Mouse (Mus musculus) limb, embryonic 15.5 days (tissue): ENCODE results near the gene Usmg5. TPM values are rescaled to one million over a fixed set of nuclear protein-coding genes. Genes with fewer than 3 reads are reported as not detected.
"Not testable (repeated sequence)": the region's sequence is repeated elsewhere in the genome, so short reads cannot be mapped to it uniquely, and the experiment has no call there.

Source experiments
- ATAC-seq: fragments of 200-750 bp; cut with Nextera tagmentation; 2 replicates; pipeline ENCODE4 v1.8.0; 2017; ENCODE audit warnings: low read depth, moderate TSS enrichment; ENCODE audit not compliant: insufficient number of reproducible peaks, low FRiP score, low TSS enrichment
- H3K27ac ChIP-seq: fragments of 300-500 bp; sonication (generic); 2 replicates; pipeline ENCODE4 v1.5.1; 2015; ENCODE audit warnings: moderate library complexity, mild to moderate bottlenecking, inconsistent platforms
- H3K27me3 ChIP-seq: fragments of 300-500 bp; sonication (generic); 2 replicates; pipeline ENCODE4 v1.6.1; 2015; ENCODE audit warnings: inconsistent platforms
- H3K36me3 ChIP-seq: fragments of 300-500 bp; sonication (generic); 2 replicates; pipeline ENCODE4 v1.6.1; 2015; ENCODE audit warnings: inconsistent platforms
- H3K4me1 ChIP-seq: fragments of 300-500 bp; sonication (generic); 2 replicates; pipeline ENCODE4 v1.6.1; 2015; ENCODE audit warnings: inconsistent platforms
- H3K4me2 ChIP-seq: fragments of 300-500 bp; sonication (generic); 2 replicates; pipeline ENCODE4 v1.6.1; 2015; ENCODE audit warnings: mild to moderate bottlenecking, inconsistent platforms
- H3K4me3 ChIP-seq: fragments of 300-500 bp; sonication (generic); 2 replicates; pipeline ENCODE4 v1.5.1; 2015; ENCODE audit warnings: mild to moderate bottlenecking, inconsistent platforms
- H3K9ac ChIP-seq: fragments of 300-500 bp; sonication (generic); 2 replicates; pipeline ENCODE4 v1.6.1; 2015; ENCODE audit warnings: inconsistent platforms
- H3K9me3 ChIP-seq: fragments of 300-500 bp; sonication (generic); 2 replicates; pipeline ENCODE4 v1.6.1; 2016; ENCODE audit warnings: inconsistent platforms
- WGBS: fragments of 180-500 bp; shearing (Covaris S2); methylation state at CpG from one replicate; pipeline ENCODE4 v1.1.7; 2015; 5-methylcytosine and 5-hydroxymethylcytosine counted together
- polyA plus RNA-seq: library from polyadenylated mRNA; unstranded; fragments of >200 nt; fragmentation: Nextera tagmentation; extraction: Ambion mirVana; gene quantifications from 2 replicates; pipeline ENCODE4 v1.2.1, GENCODE M21; 2015

Usmg5 gene
- 996 and 1,159 TPM in 2 replicates for polyA plus RNA-seq

DNA sequence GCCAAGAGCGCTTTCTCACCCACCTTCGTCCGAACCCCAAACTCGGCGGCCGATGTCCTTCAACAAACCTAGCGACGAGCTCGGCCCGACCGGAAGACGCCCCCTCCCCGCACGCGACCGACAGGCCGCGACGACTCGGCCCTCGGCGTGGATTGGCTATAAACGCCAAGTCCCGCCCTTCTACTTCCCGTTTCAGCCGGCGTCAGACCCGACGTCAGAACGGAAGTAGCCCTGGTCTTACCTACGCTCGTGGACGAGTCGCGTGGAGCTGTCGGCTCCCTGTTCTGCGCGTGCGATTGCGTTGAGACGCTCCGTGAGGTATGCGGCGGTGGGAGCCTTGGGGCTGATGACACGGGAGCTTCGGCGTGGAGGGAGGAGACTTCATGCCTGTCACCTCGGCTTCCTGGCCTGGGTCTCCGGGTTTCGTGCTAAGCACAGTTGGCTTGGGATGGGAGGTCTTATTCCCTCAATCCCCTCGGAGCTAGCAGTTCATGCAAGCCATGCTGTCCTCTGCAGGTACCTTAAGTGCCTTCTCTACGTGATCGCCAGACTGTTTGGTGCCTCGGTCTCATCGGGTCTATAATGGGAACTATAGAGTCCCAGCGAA lies at the start of gene Usmg5, which contains the start of gene Pdcd11:
Gene Usmg5, minus strand, starts transcription at position 98 of the 607 bp plus-strand sequence.
Gene Pdcd11, plus strand, starts transcription at position 219 of the 607 bp plus-strand sequence.
- H3K4me3 ChIP-seq: peak within 1 kb of the TSS; percentile 66
- H3K9me3 ChIP-seq: no peaks in the 10 kb centered on the region
- peak; percentile 95 for ATAC-seq
- WGBS: under 1% methylated on average over 56 of the region's 56 CpGs
- no peaks in the 10 kb centered on the region for H3K27me3 ChIP-seq
- peaks cover 20% of the 10 kb centered on the region for H3K4me1 ChIP-seq
- H3K27ac ChIP-seq: peak within 1 kb of the TSS; percentile 81
- H3K9ac ChIP-seq: peak within 1 kb of the TSS; percentile 88
- peaks cover 33% of the 10 kb centered on the region for H3K36me3 ChIP-seq
- peak within 1 kb of the TSS; percentile 74 for H3K4me2 ChIP-seq

DNA sequence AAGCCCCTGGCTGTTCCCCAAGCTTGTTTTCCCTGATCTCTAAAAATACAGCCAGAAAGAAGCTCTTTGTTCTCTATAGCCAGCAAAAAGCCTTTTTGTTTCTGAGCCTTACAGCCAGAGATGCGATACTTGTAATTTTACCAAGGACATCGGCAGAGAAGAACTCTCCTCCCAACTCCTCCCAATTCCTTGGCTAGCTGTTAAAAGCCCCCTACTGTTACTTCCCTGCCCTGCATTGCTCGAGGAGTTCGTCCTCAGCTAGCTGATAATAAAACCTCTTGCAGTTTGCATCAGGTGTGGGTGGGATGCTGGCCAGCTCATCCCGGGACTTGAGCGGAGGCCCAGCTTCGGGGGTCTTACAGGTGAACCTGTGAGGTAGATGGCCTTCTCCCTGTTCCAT lies 49.2 kb upstream of the Usmg5 start:
- not testable (repeated sequence) for H3K4me2 ChIP-seq, H3K9me3 ChIP-seq, H3K4me3 ChIP-seq, H3K27ac ChIP-seq, H3K9ac ChIP-seq, H3K27me3 ChIP-seq, ATAC-seq
- WGBS: 17% methylated on average over 7 of the region's 7 CpGs
- Histone ChIP-seq H3K4me1 (peaks cover 35% of the 10 kb centered on the region), H3K36me3 (peaks cover 11% of the 10 kb centered on the region)

DNA sequence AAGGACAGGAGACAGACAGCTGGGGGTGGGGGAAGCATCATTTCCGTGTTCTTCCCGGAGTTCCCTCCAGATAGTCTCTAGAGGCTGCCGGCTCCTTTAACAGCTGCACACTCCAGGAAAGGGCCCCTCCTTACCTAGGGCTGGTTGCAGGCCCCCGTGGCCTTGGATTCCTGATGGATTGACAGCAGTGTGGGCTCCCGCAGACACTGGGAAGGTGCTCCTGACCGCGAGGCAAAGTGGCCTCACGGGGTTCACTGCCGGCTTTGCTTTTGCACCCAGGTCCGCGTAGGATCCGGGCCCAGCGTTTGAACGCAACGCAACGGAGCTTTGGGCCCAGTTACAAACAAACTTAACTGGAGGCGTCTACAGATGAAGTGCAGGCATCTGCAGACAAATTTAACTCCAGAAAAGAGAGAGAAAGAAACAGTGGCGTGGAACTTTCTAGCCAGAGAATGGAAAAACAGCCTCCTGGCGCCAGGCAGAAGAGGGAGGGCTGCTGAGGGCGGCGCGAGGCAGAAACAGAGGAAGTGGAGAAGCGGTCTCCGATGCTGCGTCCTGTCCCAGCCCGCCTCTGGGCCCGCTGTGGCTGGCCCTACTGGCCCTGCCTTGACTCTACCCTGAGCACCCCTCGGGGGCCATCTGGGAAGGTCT lies 47.4 kb upstream of the Usmg5 start, which contains the start of gene Calhm2:
Gene Calhm2, minus strand, starts transcription at position 524 of the 651 bp plus-strand sequence.
- Histone ChIP-seq H3K9me3 (no peaks in the 10 kb centered on the region), H3K4me2 (peak within 1 kb of the TSS; percentile 70), H3K4me1 (peaks cover 35% of the 10 kb centered on the region), H3K27ac (peak within 1 kb of the TSS; percentile 87), H3K27me3 (no peaks in the 10 kb centered on the region), H3K36me3 (peaks cover 23% of the 10 kb centered on the region), H3K9ac (peak within 1 kb of the TSS; percentile 43), H3K4me3 (peak within 1 kb of the TSS; percentile 45)
- peak; percentile 61 for ATAC-seq
- WGBS: 5% methylated on average over 28 of the region's 28 CpGs

DNA sequence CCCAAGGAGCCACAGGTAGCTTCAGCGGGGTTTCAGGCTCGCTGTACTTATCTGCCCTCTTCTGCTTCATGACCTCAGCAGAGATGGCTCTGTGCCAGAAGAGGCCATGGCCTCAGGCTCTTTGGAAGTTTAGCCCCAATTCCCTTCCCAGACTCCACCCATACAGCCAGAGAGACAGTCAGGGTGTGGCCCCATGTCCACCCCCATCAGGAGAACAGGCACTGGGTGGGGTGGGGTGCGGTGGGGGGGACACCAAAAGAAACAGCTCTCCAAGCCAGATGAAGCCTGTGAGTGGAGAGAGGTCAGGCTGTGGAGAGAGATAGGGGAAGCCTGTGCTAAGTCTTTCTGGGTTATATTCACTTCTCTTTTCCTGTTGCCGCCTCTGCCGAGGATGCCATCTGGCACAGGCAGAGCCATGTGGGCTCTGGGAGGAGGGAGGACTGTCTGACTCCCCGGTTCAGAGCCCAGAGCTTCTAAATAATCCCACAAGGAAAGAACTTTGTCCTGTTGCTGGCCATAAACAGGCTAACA lies 46.7 kb upstream of the Usmg5 start:
- peak overlapping the region; percentile 45 for H3K4me3 ChIP-seq
- H3K27me3 ChIP-seq: no peaks in the 10 kb centered on the region
- 13% methylated on average over 6 of the region's 6 CpGs for WGBS
- peak overlapping the region; percentile 43 for H3K9ac ChIP-seq
- peak overlapping the region; percentile 87 for H3K27ac ChIP-seq
- H3K4me2 ChIP-seq: peak overlapping the region; percentile 70
- ATAC-seq: no peak; the same call in 1 of the 2 replicates
- no peaks in the 10 kb centered on the region for H3K9me3 ChIP-seq
- peaks cover 35% of the 10 kb centered on the region for H3K4me1 ChIP-seq
- peaks cover 30% of the 10 kb centered on the region for H3K36me3 ChIP-seq

GRCm38 (mm10) chr19:47136170-47136569 lies 45.7 kb upstream of the Usmg5 start:
- Histone ChIP-seq H3K4me2 (peak overlapping the region; percentile 70; the same call in 1 of the 2 replicates), H3K27ac (no peak overlapping the region), H3K36me3 (peaks cover 40% of the 10 kb centered on the region), H3K9ac (no peak overlapping the region), H3K4me1 (peaks cover 35% of the 10 kb centered on the region), H3K4me3 (no peak overlapping the region), H3K27me3 (no peaks in the 10 kb centered on the region), H3K9me3 (no peaks in the 10 kb centered on the region)
- no peak for ATAC-seq
- 84% methylated on average over 5 of the region's 5 CpGs for WGBS

GRCm38 (mm10) chr19:47135568-47135967 lies 45.1 kb upstream of the Usmg5 start:
- no peak for ATAC-seq
- Histone ChIP-seq H3K27ac (no peak overlapping the region), H3K4me2 (no peak overlapping the region), H3K9ac (no peak overlapping the region), H3K27me3 (no peaks in the 10 kb centered on the region), H3K4me1 (peaks cover 35% of the 10 kb centered on the region), H3K9me3 (no peaks in the 10 kb centered on the region), H3K36me3 (peaks cover 46% of the 10 kb centered on the region), H3K4me3 (no peak overlapping the region)
- 89% methylated on average over 17 of the region's 17 CpGs for WGBS

DNA sequence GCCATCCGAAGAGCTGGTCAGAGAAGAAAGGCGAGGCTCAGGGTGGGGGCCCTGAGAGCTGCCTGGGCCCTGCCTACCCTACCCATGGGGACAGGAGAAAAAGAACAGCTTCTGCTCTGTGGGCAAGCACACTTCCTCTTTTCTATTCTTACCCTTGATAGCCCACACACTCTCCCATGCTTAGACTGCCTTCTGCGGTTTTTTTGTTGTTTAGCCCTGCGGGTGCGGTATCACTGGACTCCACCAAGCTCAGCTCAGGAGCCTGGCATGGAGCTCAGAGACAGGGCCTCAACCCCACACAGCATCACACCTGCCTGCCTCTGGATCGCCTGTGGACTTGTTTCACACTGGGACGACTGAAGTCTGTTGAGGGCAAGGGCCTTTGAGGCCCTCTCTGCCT lies 42.7 kb upstream of the Usmg5 start:
- no peak for ATAC-seq

DNA sequence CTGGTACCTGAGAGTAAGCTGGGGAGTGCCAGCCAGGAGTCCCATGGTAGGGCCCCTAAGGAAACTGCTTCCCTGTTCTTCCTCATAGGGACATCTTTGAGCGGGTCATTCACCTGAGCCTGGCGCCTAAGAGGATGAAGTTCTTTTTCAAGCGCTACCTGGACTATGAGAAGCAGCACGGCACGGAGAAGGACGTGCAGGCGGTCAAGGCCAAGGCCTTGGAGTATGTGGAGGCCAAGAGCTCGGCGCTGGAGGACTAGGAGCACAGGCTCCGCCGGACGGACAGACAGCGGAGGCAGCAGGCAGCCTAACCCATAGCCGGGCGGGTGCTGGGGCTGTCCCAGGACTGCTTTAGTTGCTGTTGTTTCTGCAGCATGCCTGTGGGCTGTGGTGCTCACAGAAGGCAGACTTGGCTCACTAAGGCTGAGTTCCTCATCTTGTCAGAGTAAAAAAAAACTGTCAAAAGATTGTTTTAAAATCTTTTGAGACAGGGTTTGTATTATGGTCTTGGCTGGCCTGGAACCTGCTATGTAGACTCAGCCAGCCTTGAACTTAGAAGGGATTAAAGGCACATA lies 40.2 kb upstream of the Usmg5 start:
- no peaks in the 10 kb centered on the region for H3K27me3 ChIP-seq
- H3K9ac ChIP-seq: no peak overlapping the region
- H3K9me3 ChIP-seq: no peaks in the 10 kb centered on the region
- peaks cover 1% of the 10 kb centered on the region; the same call in 1 of the 2 replicates for H3K4me1 ChIP-seq
- WGBS: 92% methylated on average over 15 of the region's 15 CpGs
- no peak for ATAC-seq
- peaks cover 92% of the 10 kb centered on the region for H3K36me3 ChIP-seq
- H3K27ac ChIP-seq: no peak overlapping the region
- no peak overlapping the region for H3K4me3 ChIP-seq
- H3K4me2 ChIP-seq: no peak overlapping the region

More for the DNA sequence above, 42.7 kb upstream of the Usmg5 start:
- no peak overlapping the region for H3K4me3 ChIP-seq
- H3K4me2 ChIP-seq: no peak overlapping the region
- no peak overlapping the region for H3K27ac ChIP-seq
- peaks cover 70% of the 10 kb centered on the region for H3K36me3 ChIP-seq
- H3K27me3 ChIP-seq: no peaks in the 10 kb centered on the region
- WGBS: 87% methylated on average over 7 of the region's 7 CpGs
- H3K9me3 ChIP-seq: no peaks in the 10 kb centered on the region
- no peak overlapping the region for H3K9ac ChIP-seq
- peaks cover 22% of the 10 kb centered on the region for H3K4me1 ChIP-seq

DNA sequence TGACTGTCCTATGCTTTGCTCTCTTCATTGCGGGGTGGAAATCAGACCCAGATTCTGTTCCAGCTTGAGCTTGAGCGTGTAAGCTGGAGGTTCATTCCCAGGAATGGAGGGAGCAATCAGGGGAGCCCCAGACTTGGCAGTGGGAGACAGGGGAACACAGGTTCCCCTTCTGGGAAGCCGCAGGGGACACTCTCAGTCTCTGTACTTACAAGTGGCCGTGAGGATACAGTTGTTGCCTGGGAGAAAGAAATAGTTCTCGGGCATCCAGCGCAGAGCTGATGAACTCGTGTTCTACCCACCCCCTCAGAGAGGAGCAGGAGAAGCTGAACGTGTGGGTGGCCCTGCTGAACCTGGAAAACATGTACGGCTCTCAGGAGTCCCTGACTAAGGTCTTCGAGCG lies 38.4 kb upstream of the Usmg5 start:
- Histone ChIP-seq H3K4me1 (no peaks in the 10 kb centered on the region), H3K27me3 (no peaks in the 10 kb centered on the region), H3K36me3 (peaks cover 95% of the 10 kb centered on the region), H3K9ac (no peak overlapping the region), H3K4me2 (no peak overlapping the region), H3K9me3 (no peaks in the 10 kb centered on the region), H3K27ac (no peak overlapping the region), H3K4me3 (no peak overlapping the region)
- 89% methylated on average over 11 of the region's 11 CpGs for WGBS
- ATAC-seq: no peak

DNA sequence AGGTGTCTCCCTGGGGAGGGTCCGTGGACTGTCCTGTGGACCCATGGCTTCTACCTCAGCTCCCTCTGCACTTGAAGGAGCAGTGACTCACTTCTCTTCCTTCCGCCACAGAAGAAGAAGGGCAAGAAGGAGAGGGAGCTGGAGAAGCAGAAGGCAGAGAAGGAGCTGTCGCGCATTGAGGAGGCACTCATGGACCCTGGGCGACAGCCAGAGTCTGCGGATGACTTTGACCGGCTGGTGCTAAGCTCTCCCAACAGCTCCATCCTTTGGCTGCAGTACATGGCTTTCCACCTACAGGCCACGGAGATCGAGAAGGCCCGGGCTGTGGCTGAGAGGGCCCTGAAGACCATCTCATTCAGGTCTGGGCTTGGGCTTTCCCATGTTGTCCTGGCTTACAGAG lies 37.7 kb upstream of the Usmg5 start:
- no peak for ATAC-seq
- no peak overlapping the region for H3K4me3 ChIP-seq
- no peak overlapping the region for H3K4me2 ChIP-seq
- H3K9me3 ChIP-seq: no peaks in the 10 kb centered on the region
- H3K9ac ChIP-seq: no peak overlapping the region
- H3K36me3 ChIP-seq: peaks cover 88% of the 10 kb centered on the region
- no peaks in the 10 kb centered on the region for H3K27me3 ChIP-seq
- H3K27ac ChIP-seq: no peak overlapping the region
- H3K4me1 ChIP-seq: no peaks in the 10 kb centered on the region
- WGBS: 94% methylated on average over 10 of the region's 10 CpGs

DNA sequence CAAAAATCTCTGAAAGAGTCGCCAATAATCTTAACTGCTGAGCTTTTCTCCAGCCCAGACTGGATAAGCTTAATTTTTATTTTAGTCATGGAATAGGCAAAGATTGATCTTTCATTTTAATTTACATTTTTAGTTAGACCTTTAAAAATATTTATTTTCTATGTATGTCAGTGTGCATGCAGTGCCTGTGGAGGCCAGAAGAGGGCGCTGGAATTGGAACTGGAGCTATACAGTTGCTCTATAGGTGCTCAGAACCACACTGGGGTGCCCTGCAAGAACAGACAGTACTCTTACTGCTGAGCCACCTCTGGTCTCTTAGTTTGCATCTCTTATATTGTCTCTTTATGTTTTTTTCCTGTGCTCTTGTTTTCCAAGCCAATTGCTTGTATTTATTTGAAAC lies 32.4 kb upstream of the Usmg5 start:
- no peaks in the 10 kb centered on the region for H3K9me3 ChIP-seq
- no peak overlapping the region for H3K27ac ChIP-seq
- no peaks in the 10 kb centered on the region for H3K27me3 ChIP-seq
- 22% methylated on average over 2 of the region's 2 CpGs for WGBS
- H3K4me3 ChIP-seq: no peak overlapping the region
- no peak overlapping the region for H3K9ac ChIP-seq
- H3K4me2 ChIP-seq: no peak overlapping the region
- H3K4me1 ChIP-seq: no peaks in the 10 kb centered on the region
- no peak for ATAC-seq
- H3K36me3 ChIP-seq: peaks cover 70% of the 10 kb centered on the region

- no peaks in the 10 kb centered on the region for H3K4me1 ChIP-seq
- ATAC-seq: no peak
- peaks cover 70% of the 10 kb centered on the region for H3K36me3 ChIP-seq
- H3K9ac ChIP-seq: no peak overlapping the region
- no peak overlapping the region for H3K4me2 ChIP-seq
- no peaks in the 10 kb centered on the region for H3K9me3 ChIP-seq
- H3K27me3 ChIP-seq: no peaks in the 10 kb centered on the region
- no peak overlapping the region for H3K27ac ChIP-seq
- 39% methylated on average over 4 of the region's 4 CpGs for WGBS
- no peak overlapping the region for H3K4me3 ChIP-seq
Measured at GRCm38 (mm10) chr19:47121054-47121453, 30.6 kb upstream of the Usmg5 start.
